Mouse (Mus musculus): ENCODE measurements around the gene Pdlim5. TPM values are rescaled to one million over a fixed set of nuclear protein-coding genes. Genes with fewer than 3 reads are reported as not detected.

Pdlim5 gene
- total RNA-seq, 2 experiments from 2014 or later = 18.3 to 24.5 TPM

GRCm38 (mm10) chr3:142340701-142341100 lies 54.8 kb downstream of the Pdlim5 start:
- no peak for DNase-seq (ENCODE audit: low spot score in 2 of 2)

DNA sequence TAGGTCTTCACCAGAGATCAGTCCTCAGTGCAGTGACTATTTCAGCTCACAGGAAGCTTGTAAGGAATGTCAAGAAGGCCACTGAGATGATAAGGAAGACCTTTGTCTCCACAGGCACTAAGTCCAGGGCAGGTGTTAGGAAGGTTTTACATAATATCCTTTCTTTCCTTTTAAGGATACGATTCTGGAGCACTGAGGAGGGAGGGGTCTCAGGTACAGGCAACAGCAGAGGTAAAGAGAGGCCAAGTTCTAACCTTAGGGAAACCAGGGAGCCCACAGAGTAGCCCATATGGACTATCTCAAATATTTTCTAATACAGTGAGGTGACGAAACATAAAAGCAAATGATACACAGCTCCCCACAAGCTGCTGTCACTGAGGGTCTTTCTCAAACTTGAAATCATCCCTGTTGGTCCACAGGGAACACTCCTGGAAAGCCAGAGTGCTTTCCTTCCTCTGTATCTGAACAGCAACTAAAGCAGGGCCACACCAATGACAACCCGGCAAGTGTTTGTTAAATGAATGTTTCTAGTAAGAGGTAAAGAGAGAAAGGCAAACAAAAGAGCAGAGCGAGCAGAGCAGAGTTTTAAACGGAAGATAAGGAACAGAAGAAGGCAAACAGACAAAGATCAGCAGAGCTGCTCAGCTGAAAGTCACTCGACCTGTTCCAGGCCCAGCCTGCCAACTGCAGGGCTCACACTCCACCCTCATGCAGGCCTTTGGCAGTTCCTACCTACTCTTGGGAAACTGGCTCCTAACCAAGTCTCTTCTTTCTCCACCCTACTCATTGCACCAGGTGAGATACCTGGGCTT lies 55.9 kb downstream of the Pdlim5 start:
- DNase-seq (ENCODE audit: low spot score in 2 of 2) = no peak

GRCm38 (mm10) chr3:142338058-142338457 lies 57.4 kb downstream of the Pdlim5 start:
- DNase-seq (ENCODE audit: low spot score in 2 of 2) = no peak

- DNase-seq (ENCODE audit: low spot score in 2 of 2) = no peak
These were observed 61.0 kb downstream of the Pdlim5 start for GRCm38 (mm10) chr3:142334496-142334895.

DNA sequence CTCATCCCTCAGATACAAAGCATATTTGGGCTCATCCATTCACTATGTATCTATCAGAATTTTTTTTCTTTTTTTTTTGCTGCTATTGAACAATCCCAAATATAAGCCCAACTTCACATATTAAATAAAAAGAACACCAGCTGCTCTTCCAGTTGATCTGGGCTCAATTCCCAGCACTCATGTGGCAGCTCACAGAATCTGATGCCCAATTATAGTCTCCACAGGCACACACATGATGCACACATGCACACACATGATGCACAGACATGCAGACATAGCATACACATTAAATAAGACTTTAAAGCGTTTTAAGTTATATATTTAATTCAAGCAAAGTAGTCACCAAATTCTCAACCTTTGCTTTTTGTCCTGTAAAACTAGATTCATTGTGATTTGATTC lies 62.0 kb downstream of the Pdlim5 start:
- no peak for DNase-seq (ENCODE audit: low spot score in 2 of 2)

GRCm38 (mm10) chr3:142332716-142333115 lies 62.8 kb downstream of the Pdlim5 start:
- no peak for DNase-seq (ENCODE audit: low spot score in 2 of 2)

DNA sequence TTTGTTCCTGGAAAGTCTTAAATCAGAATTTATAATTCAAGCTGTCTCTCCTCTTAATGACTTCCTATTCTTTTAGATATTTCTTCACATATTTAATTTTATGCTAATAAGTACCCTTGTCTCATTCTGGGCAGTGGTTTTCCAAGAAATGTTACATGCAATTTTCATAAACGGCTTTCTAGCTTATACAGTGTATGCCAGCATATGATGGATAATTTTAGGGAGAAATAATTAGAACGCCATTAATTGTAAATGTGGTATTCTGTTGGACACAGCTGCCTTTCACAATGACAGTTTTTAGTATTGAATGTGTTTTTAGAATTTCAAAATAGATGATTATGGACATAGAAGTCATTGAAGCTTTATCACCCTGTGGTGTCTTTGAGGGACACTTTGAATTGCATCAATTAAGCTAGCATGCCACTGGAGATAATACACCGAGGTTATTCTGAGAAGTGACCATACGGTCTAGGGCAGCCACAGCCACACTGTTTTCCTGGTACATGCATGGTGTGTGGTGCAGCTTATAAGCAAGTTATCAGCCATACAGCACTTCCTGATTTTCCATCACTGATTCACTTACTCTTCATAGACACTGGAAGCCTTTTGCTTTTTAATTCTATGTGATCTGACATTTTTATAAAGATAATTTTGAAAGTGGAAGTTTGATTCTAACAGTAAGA lies 63.5 kb downstream of the Pdlim5 start:
- DNase-seq (ENCODE audit: low spot score in 2 of 2) = no peak

DNA sequence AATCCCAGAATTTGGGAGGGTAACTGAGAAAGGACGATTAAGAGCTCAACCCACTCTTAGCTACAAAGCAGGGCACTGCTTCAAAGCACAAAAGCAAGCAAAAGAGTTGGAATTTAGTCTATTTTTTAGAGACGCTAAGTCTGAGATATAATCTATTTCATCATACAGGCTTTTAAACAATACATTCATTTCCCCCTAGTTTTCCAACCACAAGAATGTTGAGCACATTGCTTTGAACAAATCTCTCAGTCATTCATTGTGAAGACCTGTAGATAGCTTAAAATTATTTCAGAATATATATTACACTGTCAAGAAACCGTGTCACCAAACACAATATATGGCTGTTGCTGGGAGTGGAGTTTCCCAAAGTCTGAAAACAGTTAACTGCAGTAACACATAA lies 65.1 kb downstream of the Pdlim5 start:
- no peak for DNase-seq (ENCODE audit: low spot score in 2 of 2)

- no peak for DNase-seq (ENCODE audit: low spot score in 2 of 2)
These were observed 71.9 kb downstream of the Pdlim5 start for GRCm38 (mm10) chr3:142323592-142323991.

DNA sequence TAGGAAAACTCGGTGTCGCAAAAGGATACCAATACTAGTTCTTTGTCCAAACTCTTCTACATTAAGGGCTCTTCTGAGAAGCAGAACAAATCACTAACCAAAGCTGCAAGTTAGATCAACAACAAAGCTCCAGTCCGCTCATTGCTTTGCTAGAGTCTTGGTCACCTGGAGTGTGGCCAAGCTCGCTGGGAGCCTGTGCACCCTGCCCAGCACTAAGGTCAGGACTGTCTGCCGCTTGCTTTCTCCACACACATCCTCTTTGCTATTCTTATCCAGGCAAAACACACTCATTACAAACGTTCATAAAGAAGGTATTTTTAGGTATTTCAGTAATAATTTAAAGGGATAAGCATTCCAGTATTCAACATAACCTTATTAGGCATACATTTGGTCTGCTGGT lies 73.6 kb downstream of the Pdlim5 start:
- peak; percentile 13 to 25 for DNase-seq (ENCODE audit: low spot score in 2 of 2)

DNA sequence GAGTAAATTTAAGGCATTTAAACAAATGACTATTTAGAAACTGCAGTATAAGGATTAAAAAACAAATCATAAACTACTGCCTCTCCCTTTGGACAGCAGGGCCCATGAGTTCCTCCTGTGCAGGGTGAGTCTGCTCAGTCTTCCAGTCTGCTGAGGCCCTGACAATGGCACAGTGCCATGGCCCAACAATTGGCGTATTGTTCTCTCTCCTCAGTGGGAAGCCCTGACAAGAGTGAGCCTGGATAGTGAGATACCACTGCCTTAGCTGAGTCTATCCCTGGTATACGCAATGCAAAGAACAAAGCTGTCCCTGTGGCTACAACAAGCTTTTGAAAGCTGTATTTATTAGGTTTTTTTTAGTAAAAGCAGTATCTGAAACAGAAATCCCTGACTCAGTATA lies 77.3 kb downstream of the Pdlim5 start:
- DNase-seq (ENCODE audit: low spot score in 2 of 2) = peak; percentile 40 to 59

- DNase-seq (ENCODE audit: low spot score in 2 of 2) = no peak
These were observed 79.3 kb downstream of the Pdlim5 start for GRCm38 (mm10) chr3:142316138-142316740.

DNA sequence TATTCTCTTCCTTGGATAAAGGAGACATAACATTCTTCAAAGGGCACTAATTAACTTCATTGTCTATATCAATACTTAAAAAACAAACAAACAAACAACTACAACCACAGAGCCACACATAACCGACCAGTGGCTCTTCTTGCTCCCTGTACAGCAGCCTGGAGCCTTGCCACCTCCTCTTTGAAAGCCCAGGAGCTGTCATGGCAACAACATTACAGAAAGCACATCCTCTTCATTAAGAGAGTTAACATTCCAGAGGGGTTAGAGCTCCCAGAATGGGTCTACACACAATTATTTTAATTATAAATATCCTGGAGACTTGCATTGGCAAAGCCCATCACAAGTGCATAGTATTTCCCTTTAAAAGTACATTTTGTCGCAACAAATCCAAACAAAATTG lies 84.4 kb downstream of the Pdlim5 start:
- no peak for DNase-seq (ENCODE audit: low spot score in 2 of 2)

GRCm38 (mm10) chr3:142310446-142310845 lies 85.0 kb downstream of the Pdlim5 start:
- no peak for DNase-seq (ENCODE audit: low spot score in 2 of 2)

DNA sequence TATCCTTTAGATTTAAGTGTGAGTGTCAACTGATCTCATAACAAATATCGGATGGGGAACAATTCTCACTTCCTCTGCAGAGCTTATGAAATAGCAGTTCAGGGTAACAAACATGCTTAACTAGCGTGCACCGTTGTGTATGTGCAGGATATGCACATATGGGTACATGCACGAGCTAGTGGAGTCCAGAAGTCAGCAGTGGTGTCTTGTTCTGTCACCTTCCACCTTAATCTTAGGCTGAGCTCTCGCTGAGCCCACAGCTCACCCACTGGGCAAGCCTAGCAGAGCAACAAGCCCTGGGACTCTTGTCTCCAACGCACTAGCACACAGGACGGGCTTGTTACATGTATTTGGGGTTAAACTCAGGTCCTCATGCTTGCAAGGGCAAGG lies 100.2 kb downstream of the Pdlim5 start:
- no peak for DNase-seq (ENCODE audit: low spot score in 2 of 2)

- peak; percentile 14 to 17 for DNase-seq (ENCODE audit: low spot score in 2 of 2)
These were observed 100.7 kb downstream of the Pdlim5 start for GRCm38 (mm10) chr3:142294616-142295286.

GRCm38 (mm10) chr3:142293561-142293960 lies 101.9 kb downstream of the Pdlim5 start:
- DNase-seq (ENCODE audit: low spot score in 2 of 2) = no peak

GRCm38 (mm10) chr3:142282706-142283105 lies 112.8 kb downstream of the Pdlim5 start:
- peak; percentile 59 to 67 for DNase-seq (ENCODE audit: low spot score in 2 of 2)

- DNase-seq (ENCODE audit: low spot score in 2 of 2) = no peak
These were observed 113.8 kb downstream of the Pdlim5 start for GRCm38 (mm10) chr3:142281656-142282055.

DNA sequence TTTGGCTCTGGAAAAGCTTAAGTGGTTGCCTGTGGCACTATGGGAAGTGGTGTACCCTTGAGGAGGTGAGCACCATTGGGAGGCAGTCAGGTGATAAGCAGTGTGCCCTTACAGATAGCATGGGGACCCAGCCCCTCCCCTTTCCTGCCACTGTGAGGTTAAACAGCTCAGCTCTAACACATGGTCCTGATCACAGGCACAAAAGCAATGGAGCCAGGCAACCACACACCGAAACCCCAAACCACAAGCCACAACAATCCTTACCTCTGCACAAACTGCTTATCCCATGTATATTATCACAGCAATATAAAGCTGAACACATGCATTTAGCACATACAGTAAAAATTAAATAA lies 114.4 kb downstream of the Pdlim5 start:
- no peak for DNase-seq (ENCODE audit: low spot score in 2 of 2)

DNA sequence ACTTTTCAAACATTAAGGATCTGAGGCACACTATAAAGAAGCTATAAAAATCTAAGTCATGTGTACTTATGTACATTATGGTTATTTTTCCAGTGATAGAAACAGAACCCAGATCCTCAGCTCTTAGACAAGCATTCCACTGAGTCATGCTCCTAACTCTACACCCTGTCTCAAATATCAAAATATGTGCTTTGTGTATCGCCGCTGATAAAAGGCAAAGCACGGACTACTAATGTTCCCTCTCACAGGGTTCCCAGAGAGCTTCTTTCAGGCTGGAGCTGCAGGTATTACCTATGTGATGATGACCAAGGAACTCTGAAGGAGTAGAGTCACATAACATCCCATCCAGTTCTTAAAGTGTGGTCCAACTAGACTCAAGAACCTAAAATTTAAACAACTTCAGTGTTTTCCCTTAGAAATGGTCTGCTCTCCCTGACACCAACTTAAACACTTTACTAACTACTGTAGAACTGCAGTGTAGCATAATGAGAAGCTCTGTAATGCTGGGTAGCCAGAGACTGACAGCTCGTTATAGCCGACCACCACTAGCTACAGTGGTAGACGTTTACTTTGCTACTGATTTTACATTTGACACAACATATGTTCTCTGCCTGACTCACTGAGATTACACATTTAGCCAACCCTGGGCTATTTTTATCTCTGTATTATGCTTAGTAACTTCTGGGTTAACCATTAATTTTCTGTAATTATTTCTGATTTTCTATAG lies 115.0 kb downstream of the Pdlim5 start:
- no peak for DNase-seq (ENCODE audit: low spot score in 2 of 2)
